Comparison of ENCODE assay signal across 8 mouse cellular contexts in the genomic region with DNA sequence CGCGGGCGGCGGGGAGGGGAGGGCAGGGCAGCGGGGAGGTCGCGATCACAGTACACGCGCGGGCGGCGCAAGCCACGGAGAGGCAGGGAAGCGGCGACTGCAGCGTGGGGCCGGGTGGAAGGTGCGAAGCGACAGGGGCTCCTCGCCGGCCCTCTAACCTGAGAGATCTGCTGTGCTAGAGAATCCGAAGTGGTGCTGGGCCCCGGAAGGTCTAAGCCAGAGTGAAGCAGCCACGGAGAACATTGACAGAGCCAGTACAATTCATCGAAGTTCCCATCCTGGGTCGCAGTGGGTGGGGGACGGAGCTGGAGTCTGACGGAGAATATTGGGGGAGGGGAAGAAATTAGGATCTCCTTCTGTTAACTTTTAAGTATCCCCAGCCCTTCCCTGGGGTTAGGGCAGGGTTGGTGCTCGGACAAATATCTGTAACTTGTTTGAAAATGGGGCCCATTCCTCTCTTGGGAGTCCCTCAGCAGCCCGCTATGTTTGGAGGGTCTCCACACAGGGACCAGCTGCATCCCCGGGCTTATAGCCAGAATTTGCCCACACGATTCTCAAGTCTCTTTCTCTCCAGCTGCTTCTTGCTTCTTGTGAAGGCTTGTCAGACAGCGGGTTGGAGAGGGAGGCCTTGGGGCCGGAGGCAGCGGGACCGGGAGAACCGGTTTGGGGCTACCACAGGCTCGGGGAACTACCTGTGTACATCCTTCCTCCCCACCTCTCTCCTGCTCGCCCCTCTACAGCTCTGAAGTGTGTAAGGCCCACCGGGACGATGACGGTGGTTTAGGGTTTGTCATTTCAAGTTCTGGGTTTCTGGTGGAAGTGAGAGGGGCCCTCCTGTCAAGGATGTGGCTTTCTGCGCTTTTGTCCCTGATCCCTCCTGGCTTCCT. TPM values are rescaled to one million over a fixed set of nuclear protein-coding genes. Genes with fewer than 3 reads are reported as not detected.
A peak's percentile ranks its signal among the peaks of the same experiment; 100 is the strongest.
DNase-seq lines count a peak whose midpoint lies in the region; ATAC-seq and TF ChIP-seq lines count a peak whose summit lies in the region.

No protein-coding gene starts in this region.

- no peak for TF ChIP-seq CTCF in heart, postnatal 0 days (IDR thresholded peaks at IDR 0.05; ENCODE audit: low read depth)

- H3K27ac ChIP-seq in embryonic facial prominence, embryonic 10.5 days (replicated peaks) = peak overlapping the region; percentile 96
- H3K27ac ChIP-seq in heart, postnatal 0 days (ENCODE audit: low read depth) = peak overlapping the region; percentile 94

- WGBS in embryonic facial prominence, embryonic 10.5 days = under 1% methylated on average over 43 of the region's 43 CpGs
- 1% methylated on average over 35 of the region's 43 CpGs for WGBS in heart, postnatal 0 days

- H3K9me3 ChIP-seq in embryonic facial prominence, embryonic 10.5 days = no peaks in the 10 kb centered on the region; the same call in 1 of the 2 replicates
- no peaks in the 10 kb centered on the region for H3K9me3 ChIP-seq in heart, postnatal 0 days (replicated peaks; ENCODE audit: control insufficient read depth, low read length)

- TF ChIP-seq EP300 in heart, postnatal 0 days (IDR thresholded peaks at IDR 0.05; ENCODE audit: low read depth) = no peak

- peak overlapping the region; percentile 81 for H3K4me2 ChIP-seq in heart, postnatal 0 days (ENCODE audit: low read depth, low read length)

- peaks cover 55% of the 10 kb centered on the region for H3K4me1 ChIP-seq in embryonic facial prominence, embryonic 10.5 days
- peaks cover 25% of the 10 kb centered on the region for H3K4me1 ChIP-seq in heart, postnatal 0 days (ENCODE audit: control insufficient read depth, insufficient read depth)

- H3K4me3 ChIP-seq in embryonic facial prominence, embryonic 10.5 days = peak overlapping the region; percentile 97
- peak overlapping the region; percentile 89 for H3K4me3 ChIP-seq in heart, postnatal 0 days (ENCODE audit: low read depth, low read length)

- peak; percentile 10; the same call in 1 of the 2 replicates for ATAC-seq in heart, postnatal 0 days (ENCODE audit: insufficient read depth, low read depth)

- DNase-seq in A20 (ENCODE audit: low read depth, low spot score) = peak; percentile 74
- peak; percentile 63 for DNase-seq in R1 (ENCODE audit: low read depth, low spot score)
- peak; percentile 77 for DNase-seq in embryonic facial prominence, embryonic 10.5 days (ENCODE audit: low spot score)
- DNase-seq in heart, postnatal 0 days (ENCODE audit: low spot score) = no peak
- DNase-seq in kidney, postnatal 4 days = peak; percentile 63 to 75
- DNase-seq in lung, adult 18-20 months = peak; percentile 81 to 86
- DNase-seq in retina, postnatal 1 day = peak; percentile 47
- peak; percentile 60 for DNase-seq in urinary bladder, adult 2 months (ENCODE audit: low spot score)

- H3K36me3 ChIP-seq in embryonic facial prominence, embryonic 10.5 days (replicated peaks) = peaks cover 54% of the 10 kb centered on the region
- peaks cover 26% of the 10 kb centered on the region for H3K36me3 ChIP-seq in heart, postnatal 0 days (replicated peaks; ENCODE audit: control insufficient read depth, insufficient read depth, low read length)

- no peaks in the 10 kb centered on the region for H3K27me3 ChIP-seq in embryonic facial prominence, embryonic 10.5 days (replicated peaks; ENCODE audit: low read depth, poor library complexity, severe bottlenecking)
- H3K27me3 ChIP-seq in heart, postnatal 0 days (ENCODE audit: control insufficient read depth, insufficient read depth, low read length) = no peaks in the 10 kb centered on the region

- H3K9ac ChIP-seq in heart, postnatal 0 days (replicated peaks; ENCODE audit: low read depth, low read length) = peak overlapping the region; percentile 91

RNA-seq across cellular contexts. Expression of a gene that starts 0.6 kb away (rescaled TPM):
- 91.1 and 91.2 TPM in 2 replicates for polyA plus RNA-seq in embryonic facial prominence, embryonic 10.5 days (2016; fragmentation: Nextera tagmentation; extraction: Ambion mirVana)
- total RNA-seq in heart, postnatal 0 days (2014; rRNA removed; ENCODE audit: low replicate concordance) = 75.5 and 78.2 TPM in 2 replicates
- 33.6 TPM in 2 replicates for polyA plus RNA-seq in heart, postnatal 0 days (2015; fragmentation: Nextera tagmentation; extraction: Ambion mirVana)
- polyA plus RNA-seq in urinary bladder, adult 2 months (2012; rRNA removed) = 77.2 and 92.7 TPM in 2 replicates

RNA-seq across cellular contexts. Expression of a gene that starts 2.8 kb away (rescaled TPM):
- 29.9 and 35.2 TPM in 2 replicates for polyA plus RNA-seq in embryonic facial prominence, embryonic 10.5 days (2016; fragmentation: Nextera tagmentation; extraction: Ambion mirVana)
- total RNA-seq in heart, postnatal 0 days (2014; rRNA removed; ENCODE audit: low replicate concordance) = 4.3 and 6.1 TPM in 2 replicates
- 8.9 and 9.0 TPM in 2 replicates for polyA plus RNA-seq in heart, postnatal 0 days (2015; fragmentation: Nextera tagmentation; extraction: Ambion mirVana)
- polyA plus RNA-seq in urinary bladder, adult 2 months (2012; rRNA removed) = 11.0 and 15.4 TPM in 2 replicates

RNA-seq across cellular contexts. Expression of a gene that starts 11.4 kb away (rescaled TPM):
- 12.0 and 12.5 TPM in 2 replicates for polyA plus RNA-seq in embryonic facial prominence, embryonic 10.5 days (2016; fragmentation: Nextera tagmentation; extraction: Ambion mirVana)
- 6.6 and 7.2 TPM in 2 replicates for total RNA-seq in heart, postnatal 0 days (2014; rRNA removed; ENCODE audit: low replicate concordance)
- polyA plus RNA-seq in heart, postnatal 0 days (2015; fragmentation: Nextera tagmentation; extraction: Ambion mirVana) = 3.1 TPM in 2 replicates
- polyA plus RNA-seq in urinary bladder, adult 2 months (2012; rRNA removed) = 21.4 and 21.9 TPM in 2 replicates

RNA-seq across cellular contexts. Expression of a gene that starts 12.3 kb away (rescaled TPM):
- 0.38 and 0.45 TPM in 2 replicates for polyA plus RNA-seq in embryonic facial prominence, embryonic 10.5 days (2016; fragmentation: Nextera tagmentation; extraction: Ambion mirVana)
- total RNA-seq in heart, postnatal 0 days (2014; rRNA removed; ENCODE audit: low replicate concordance) = 1.1 TPM in 1 of 2 replicates, not detected in the other
- polyA plus RNA-seq in heart, postnatal 0 days (2015; fragmentation: Nextera tagmentation; extraction: Ambion mirVana) = 0.07 TPM in 1 of 2 replicates, not detected in the other
- polyA plus RNA-seq in urinary bladder, adult 2 months (2012; rRNA removed) = 0.47 and 0.58 TPM in 2 replicates

RNA-seq across cellular contexts. Expression of a gene that starts 21.9 kb away (rescaled TPM):
- polyA plus RNA-seq in embryonic facial prominence, embryonic 10.5 days (2016; fragmentation: Nextera tagmentation; extraction: Ambion mirVana) = 0.99 and 2.0 TPM in 2 replicates
- total RNA-seq in heart, postnatal 0 days (2014; rRNA removed; ENCODE audit: low replicate concordance) = 3.9 TPM in 1 of 2 replicates, not detected in the other
- not detected in 2 replicates for polyA plus RNA-seq in heart, postnatal 0 days (2015; fragmentation: Nextera tagmentation; extraction: Ambion mirVana)
- 13.5 and 15.1 TPM in 2 replicates for polyA plus RNA-seq in urinary bladder, adult 2 months (2012; rRNA removed)
